Mouse (Mus musculus): ENCODE measurements at regions not wholly inside any gene's neighbourhood (a gene's known extent, or its start where the extent isn't known, plus 50 kb on each side); places are given as distances from the start of the nearest gene placed in this dataset.

DNA sequence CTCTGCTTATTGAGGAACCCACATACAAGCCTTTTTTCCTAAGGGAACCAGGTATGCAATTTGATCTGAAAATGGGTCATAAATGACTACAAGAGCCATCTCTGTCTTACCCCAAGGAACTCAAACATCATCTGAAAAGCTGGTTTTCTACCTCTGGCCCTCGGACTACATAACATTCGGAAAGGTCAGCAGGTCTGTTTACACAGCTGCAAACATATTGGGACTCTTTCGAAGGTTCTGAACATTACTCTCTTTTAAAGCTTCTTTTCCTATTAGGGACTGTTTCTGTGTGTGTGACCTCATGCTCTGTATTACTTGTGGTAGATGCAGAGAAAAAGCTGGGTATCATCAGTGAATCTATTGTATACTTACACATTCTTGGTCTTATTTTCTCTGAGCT lies 491.9 kb upstream of the 4930452B06Rik start:
- Histone ChIP-seq H3K4me1 (no peaks in the 10 kb centered on the region), H3K36me3 (no peaks in the 10 kb centered on the region), H3K9ac (no peak overlapping the region), H3K4me2 (no peak overlapping the region), H3K27me3 (no peaks in the 10 kb centered on the region), H3K4me3 (no peak overlapping the region), H3K9me3 (no peaks in the 10 kb centered on the region), H3K27ac (no peak overlapping the region)
- no peak for ATAC-seq (ENCODE audit: insufficient number of reproducible peaks, low FRiP score, low TSS enrichment, low read depth)
- 65% methylated on average over 3 of the region's 3 CpGs for WGBS

DNA sequence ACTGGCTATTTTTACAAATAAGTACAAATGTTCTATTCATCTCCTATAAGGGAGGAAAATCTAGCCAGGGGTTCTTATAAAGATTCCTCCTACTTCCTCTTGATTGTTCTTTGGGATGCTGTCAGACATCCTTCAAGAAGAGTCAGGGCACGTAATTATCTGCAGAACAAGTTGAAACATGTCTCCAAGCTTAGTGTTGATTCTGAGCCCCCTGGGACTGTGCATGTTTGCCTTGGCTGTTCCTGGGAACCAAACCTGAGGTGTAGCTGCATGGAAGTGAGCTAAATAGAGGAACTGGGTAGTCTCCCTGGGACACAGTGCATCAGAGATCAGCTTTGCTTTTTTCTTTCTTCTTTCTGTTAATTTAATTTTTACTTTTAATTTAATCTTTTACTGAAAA lies 484.8 kb upstream of the 4930452B06Rik start:
- no peak for ATAC-seq (ENCODE audit: insufficient number of reproducible peaks, low FRiP score, low TSS enrichment, low read depth)
- WGBS, result 51% methylated on average over 1 of the region's 1 CpGs

GRCm38 (mm10) chr14:9146595-9147219 lies 480.7 kb upstream of the 4930452B06Rik start:
- Histone ChIP-seq H3K4me3 (no peak overlapping the region), H3K4me1 (no peaks in the 10 kb centered on the region), H3K27me3 (no peaks in the 10 kb centered on the region), H3K27ac (no peak overlapping the region), H3K9ac (no peak overlapping the region), H3K36me3 (no peaks in the 10 kb centered on the region), H3K9me3 (no peaks in the 10 kb centered on the region), H3K4me2 (no peak overlapping the region)
- WGBS, result 69% methylated on average over 4 of the region's 4 CpGs
- no peak for ATAC-seq (ENCODE audit: insufficient number of reproducible peaks, low FRiP score, low TSS enrichment, low read depth)

More for the DNA sequence above, 484.8 kb upstream of the 4930452B06Rik start:
- Histone ChIP-seq H3K27me3 (no peaks in the 10 kb centered on the region), H3K4me3 (no peak overlapping the region), H3K27ac (no peak overlapping the region), H3K4me1 (no peaks in the 10 kb centered on the region), H3K9ac (no peak overlapping the region), H3K9me3 (no peaks in the 10 kb centered on the region), H3K36me3 (no peaks in the 10 kb centered on the region), H3K4me2 (no peak overlapping the region)

- no peak overlapping the region for H3K4me2 ChIP-seq
- WGBS, result 87% methylated on average over 1 of the region's 1 CpGs
Observed at GRCm38 (mm10) chr14:9105708-9106107, 439.7 kb upstream of the 4930452B06Rik start.

DNA sequence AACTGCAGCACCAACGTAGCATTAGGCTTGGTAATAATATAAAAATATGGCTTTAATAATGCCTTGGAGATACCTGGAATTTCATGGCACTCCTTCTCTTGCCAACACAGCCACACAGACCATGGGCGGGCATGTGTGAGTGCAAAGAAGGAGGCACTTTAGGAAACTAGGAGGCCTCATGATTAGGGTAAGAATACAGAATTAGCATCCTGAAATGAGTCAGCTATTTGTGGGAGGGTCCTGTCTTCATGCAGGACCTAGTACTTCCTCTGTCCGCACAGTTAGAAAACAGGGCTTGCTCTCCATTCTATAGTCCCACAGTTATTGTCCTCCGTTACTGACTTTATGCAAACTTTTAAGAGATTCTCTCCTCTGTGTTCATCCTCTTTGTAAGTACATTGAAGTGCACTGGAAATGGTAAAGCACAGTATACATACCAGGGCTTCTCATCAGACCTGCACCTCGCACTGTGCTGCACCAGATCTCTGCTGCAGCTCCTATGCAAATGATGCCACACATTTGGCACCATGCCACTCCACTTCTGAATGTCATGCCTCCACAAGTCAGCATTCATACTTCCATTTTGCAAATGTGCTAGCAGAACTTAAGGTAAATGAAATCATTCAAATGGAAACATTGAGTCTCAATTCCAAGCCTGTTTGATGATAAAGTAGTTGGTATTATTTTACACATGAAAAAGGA lies 423.7 kb upstream of the 4930452B06Rik start:
- Histone ChIP-seq H3K9me3 (no peaks in the 10 kb centered on the region), H3K4me1 (no peaks in the 10 kb centered on the region), H3K36me3 (no peaks in the 10 kb centered on the region), H3K4me2 (no peak overlapping the region), H3K27ac (no peak overlapping the region), H3K27me3 (no peaks in the 10 kb centered on the region), H3K9ac (no peak overlapping the region), H3K4me3 (no peak overlapping the region)
- 73% methylated on average over 5 of the region's 5 CpGs for WGBS
- no peak for ATAC-seq (ENCODE audit: insufficient number of reproducible peaks, low FRiP score, low TSS enrichment, low read depth)

More at GRCm38 (mm10) chr14:9105708-9106107, 439.7 kb upstream of the 4930452B06Rik start:
- no peak overlapping the region for H3K27ac ChIP-seq
- no peaks in the 10 kb centered on the region for H3K27me3 ChIP-seq
- no peak overlapping the region for H3K4me3 ChIP-seq
- H3K9me3 ChIP-seq, result no peaks in the 10 kb centered on the region
- ATAC-seq (ENCODE audit: insufficient number of reproducible peaks, low FRiP score, low TSS enrichment, low read depth), result no peak
- no peaks in the 10 kb centered on the region for H3K36me3 ChIP-seq
- no peaks in the 10 kb centered on the region for H3K4me1 ChIP-seq
- H3K9ac ChIP-seq, result no peak overlapping the region

DNA sequence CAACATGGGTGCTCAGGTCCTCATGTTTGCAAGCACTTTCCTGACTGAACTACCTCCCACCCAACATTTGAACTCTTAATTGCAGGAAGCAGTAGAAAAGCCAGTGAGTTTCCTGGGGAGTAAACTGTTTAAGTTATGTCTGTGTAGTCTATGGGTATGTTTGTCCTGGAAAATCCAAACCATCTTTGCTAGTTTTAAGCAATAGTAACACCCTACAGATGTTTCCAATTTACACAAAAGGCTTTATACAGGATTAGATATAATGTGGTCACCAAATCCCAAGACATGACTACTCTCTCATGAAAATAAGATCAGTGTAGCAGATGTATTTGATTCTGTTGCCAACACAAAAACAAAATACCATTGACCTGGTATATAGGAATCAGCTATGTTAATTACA lies 421.1 kb upstream of the 4930452B06Rik start:
- no peak for ATAC-seq (ENCODE audit: insufficient number of reproducible peaks, low FRiP score, low TSS enrichment, low read depth)
- Histone ChIP-seq H3K27ac (no peak overlapping the region), H3K9me3 (no peaks in the 10 kb centered on the region), H3K4me2 (no peak overlapping the region), H3K9ac (no peak overlapping the region), H3K36me3 (no peaks in the 10 kb centered on the region), H3K27me3 (no peaks in the 10 kb centered on the region), H3K4me1 (no peaks in the 10 kb centered on the region), H3K4me3 (no peak overlapping the region)

DNA sequence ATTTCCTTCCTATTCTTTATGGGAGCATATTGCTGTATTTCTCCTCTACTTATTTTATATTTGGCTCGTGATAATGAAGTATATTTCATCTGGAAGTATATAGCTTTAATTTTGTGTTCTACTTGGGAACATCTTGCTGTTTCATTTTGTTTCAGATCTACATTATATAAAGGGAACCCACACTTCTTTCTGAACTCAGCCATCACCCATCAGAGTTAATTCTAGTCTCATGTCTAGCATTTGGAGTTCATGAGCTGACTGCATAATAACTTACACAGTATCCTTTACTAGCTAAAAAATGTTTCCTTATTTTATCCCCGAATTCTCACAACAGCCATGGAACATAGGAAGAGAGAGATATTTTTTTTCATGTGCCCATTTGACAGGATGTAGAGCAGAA lies 413.6 kb upstream of the 4930452B06Rik start:
- WGBS, result 76% methylated on average over 2 of the region's 2 CpGs

DNA sequence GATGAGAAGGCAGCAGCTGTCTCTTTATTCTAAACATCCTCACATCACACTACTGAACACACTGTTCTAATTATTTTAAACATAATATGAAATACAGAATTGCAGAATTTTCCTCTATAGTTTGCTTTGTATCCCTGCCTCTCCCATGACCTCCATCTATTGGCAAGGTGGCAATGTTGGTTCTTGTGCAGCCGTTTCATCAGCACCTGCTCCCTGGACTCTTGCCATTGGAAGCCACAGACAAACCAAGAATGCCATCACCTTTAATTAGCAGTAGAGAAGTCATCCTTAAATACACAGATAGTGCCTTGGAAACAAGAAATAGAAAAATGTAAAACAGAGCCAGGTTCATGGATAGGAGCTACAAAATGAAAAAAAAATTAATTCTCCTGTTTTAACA lies 413.0 kb upstream of the 4930452B06Rik start:
- Histone ChIP-seq H3K9me3 (no peaks in the 10 kb centered on the region), H3K4me2 (no peak overlapping the region), H3K9ac (no peak overlapping the region), H3K4me3 (no peak overlapping the region), H3K27me3 (no peaks in the 10 kb centered on the region), H3K27ac (no peak overlapping the region), H3K36me3 (no peaks in the 10 kb centered on the region), H3K4me1 (no peaks in the 10 kb centered on the region)
- WGBS, result 60% methylated on average over 1 of the region's 1 CpGs
- ATAC-seq (ENCODE audit: insufficient number of reproducible peaks, low FRiP score, low TSS enrichment, low read depth), result no peak

More for the DNA sequence above, 413.6 kb upstream of the 4930452B06Rik start:
- no peak overlapping the region for H3K4me3 ChIP-seq
- no peaks in the 10 kb centered on the region for H3K36me3 ChIP-seq
- no peaks in the 10 kb centered on the region for H3K9me3 ChIP-seq
- no peak overlapping the region for H3K9ac ChIP-seq
- no peak for ATAC-seq (ENCODE audit: insufficient number of reproducible peaks, low FRiP score, low TSS enrichment, low read depth)
- H3K27me3 ChIP-seq, result no peaks in the 10 kb centered on the region
- H3K4me2 ChIP-seq, result no peak overlapping the region
- no peak overlapping the region for H3K27ac ChIP-seq
- H3K4me1 ChIP-seq, result no peaks in the 10 kb centered on the region

DNA sequence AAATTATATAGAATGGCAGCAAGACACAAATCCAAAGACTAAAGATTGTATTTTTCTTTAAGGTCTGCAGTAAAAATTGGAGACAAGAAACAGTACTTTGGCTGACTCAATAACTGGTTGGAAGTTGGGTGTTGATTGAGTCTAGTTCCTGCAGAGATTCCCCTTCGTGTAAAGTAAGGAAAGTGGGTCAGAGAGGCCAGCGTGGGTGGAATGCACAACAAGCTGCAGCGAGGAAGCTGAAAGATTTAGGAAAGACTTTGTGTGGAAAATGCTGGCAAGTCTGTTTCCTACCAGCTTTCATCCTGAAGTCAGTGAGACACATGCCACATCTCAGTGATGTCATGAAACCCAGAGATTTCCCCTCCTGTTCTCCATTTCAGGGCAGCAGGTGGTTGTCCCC lies 405.1 kb upstream of the 4930452B06Rik start:
- Histone ChIP-seq H3K4me1 (no peaks in the 10 kb centered on the region), H3K27ac (no peak overlapping the region), H3K4me2 (no peak overlapping the region), H3K36me3 (no peaks in the 10 kb centered on the region), H3K4me3 (no peak overlapping the region), H3K9me3 (no peaks in the 10 kb centered on the region), H3K27me3 (no peaks in the 10 kb centered on the region), H3K9ac (no peak overlapping the region)
- WGBS, result 71% methylated on average over 3 of the region's 3 CpGs
- no peak for ATAC-seq (ENCODE audit: insufficient number of reproducible peaks, low FRiP score, low TSS enrichment, low read depth)

GRCm38 (mm10) chr14:9060058-9060457 lies 394.0 kb upstream of the 4930452B06Rik start:
- no peaks in the 10 kb centered on the region for H3K36me3 ChIP-seq
- no peak overlapping the region for H3K4me3 ChIP-seq
- H3K27ac ChIP-seq, result no peak overlapping the region
- no peaks in the 10 kb centered on the region for H3K9me3 ChIP-seq
- no peaks in the 10 kb centered on the region for H3K27me3 ChIP-seq
- no peaks in the 10 kb centered on the region for H3K4me1 ChIP-seq
- H3K4me2 ChIP-seq, result no peak overlapping the region
- no peak overlapping the region for H3K9ac ChIP-seq
- ATAC-seq (ENCODE audit: insufficient number of reproducible peaks, low FRiP score, low TSS enrichment, low read depth), result no peak
- WGBS, result 65% methylated on average over 9 of the region's 9 CpGs

DNA sequence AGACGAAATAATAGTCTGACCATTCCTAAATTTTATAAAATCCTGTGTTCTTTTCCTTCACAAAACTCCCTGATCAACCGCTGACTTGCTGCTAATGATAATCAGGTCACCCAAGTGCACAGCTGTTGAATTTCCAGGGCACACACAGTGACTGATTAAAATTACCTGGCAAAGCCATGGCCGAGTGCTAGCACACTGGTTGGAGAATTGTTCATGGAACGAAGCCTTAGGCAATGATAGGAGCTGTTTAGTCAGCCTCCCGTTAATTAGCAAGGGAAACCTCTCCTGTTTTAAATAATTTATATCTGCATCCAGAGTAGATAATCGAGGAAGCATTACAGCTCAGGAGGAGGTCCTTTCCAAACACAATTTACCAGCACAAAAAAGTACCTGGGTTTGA lies 362.8 kb upstream of the 4930452B06Rik start:
- Histone ChIP-seq H3K4me3 (no peak overlapping the region), H3K27me3 (no peaks in the 10 kb centered on the region), H3K4me1 (no peaks in the 10 kb centered on the region), H3K9me3 (no peaks in the 10 kb centered on the region), H3K36me3 (no peaks in the 10 kb centered on the region), H3K9ac (no peak overlapping the region), H3K27ac (no peak overlapping the region), H3K4me2 (no peak overlapping the region)
- WGBS, result 37% methylated on average over 6 of the region's 6 CpGs
- ATAC-seq (ENCODE audit: insufficient number of reproducible peaks, low FRiP score, low TSS enrichment, low read depth), result no peak

- no peak overlapping the region for H3K27ac ChIP-seq
- no peak for ATAC-seq (ENCODE audit: insufficient number of reproducible peaks, low FRiP score, low TSS enrichment, low read depth)
- H3K4me2 ChIP-seq, result no peak overlapping the region
- no peaks in the 10 kb centered on the region for H3K36me3 ChIP-seq
- H3K4me1 ChIP-seq, result no peaks in the 10 kb centered on the region
- H3K27me3 ChIP-seq, result no peaks in the 10 kb centered on the region
- H3K4me3 ChIP-seq, result no peak overlapping the region
- H3K9ac ChIP-seq, result no peak overlapping the region
- 83% methylated on average over 6 of the region's 6 CpGs for WGBS
- H3K9me3 ChIP-seq, result no peaks in the 10 kb centered on the region
Observed at GRCm38 (mm10) chr14:9015826-9016225, 349.8 kb upstream of the 4930452B06Rik start.
